Comparison of ENCODE assay signal across 16 mouse cellular contexts in the genomic region with DNA sequence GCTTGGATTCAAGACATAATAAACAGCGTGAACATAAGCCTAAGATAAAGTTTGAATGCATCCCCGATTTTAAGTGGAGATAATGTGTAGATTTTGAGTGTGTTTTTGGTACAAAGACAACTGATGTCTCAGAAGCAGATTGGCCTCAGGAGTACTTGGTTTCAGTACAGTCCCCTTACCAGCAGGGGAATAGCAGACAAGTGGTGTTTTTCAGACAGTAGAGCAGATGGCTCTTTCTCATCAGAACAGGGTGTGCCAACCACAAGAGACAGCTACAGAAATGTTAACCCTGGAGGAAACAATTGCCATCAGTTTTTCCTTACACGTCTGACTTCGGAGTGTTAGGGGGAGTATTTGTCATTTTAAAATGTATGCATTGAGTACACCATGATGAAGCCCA.
DNase-seq lines count a peak whose midpoint lies in the region; ATAC-seq and TF ChIP-seq lines count a peak whose summit lies in the region.
"Had no signal": no experiment of that assay in that cellular context is flagged by ENCODE, and none has a peak within 500 bp of the region (broad histone marks: within the 10 kb centered on the region; RNA-seq: fewer than 3 reads in every experiment).

No protein-coding gene starts in this region.

- no peaks in the 10 kb centered on the region for H3K36me3 ChIP-seq in intestine, postnatal 0 days (ENCODE audit: control insufficient read depth, insufficient read depth)
- H3K36me3 ChIP-seq in intestine, embryonic 16.5 days (ENCODE audit: control insufficient read depth, insufficient read depth, low read length): no peaks in the 10 kb centered on the region
- H3K36me3 ChIP-seq: limb, embryonic 10.5 days; midbrain, embryonic 13.5 days had no signal

- TF ChIP-seq CTCF in intestine, postnatal 0 days (IDR thresholded peaks at IDR 0.05; ENCODE audit: low read depth): peak; percentile 24; the same call in 1 of the 2 replicates
- no peak for TF ChIP-seq CTCF in brain, embryonic 14.5 days (IDR thresholded peaks at IDR 0.05; ENCODE audit: borderline replicate concordance, extremely low read depth, insufficient read depth, insufficient read length)
- peak; percentile 66 for TF ChIP-seq CTCF in layer of hippocampus, adult 2 months (conservative IDR thresholded peaks at IDR 0.05)

- ATAC-seq in intestine, postnatal 0 days: no peak
- no peak for ATAC-seq in intestine, embryonic 16.5 days
- ATAC-seq: activated CD4-positive, CD25-positive, alpha-beta regulatory T cell, adult 4 months; midbrain, embryonic 13.5 days had no signal

- peak; percentile 59 for DNase-seq in brain, embryonic 14.5 days (ENCODE audit: low read depth)
- peak; percentile 9 for DNase-seq in cerebellum, adult 11-12 months
- DNase-seq in layer of hippocampus, adult 2 months (ENCODE audit: low spot score in 2 of 2): peak in 1 of 2 experiments; percentile 58
- DNase-seq in urinary bladder, postnatal 14 days (ENCODE audit: low spot score): no peak
- no peak for DNase-seq in urinary bladder, postnatal 10 days (ENCODE audit: low spot score)
- DNase-seq: heart, adult 18-20 months; lung, postnatal 4 days; right cerebral cortex, postnatal 14 days; thymus, adult 18-20 months had no signal

- H3K27ac ChIP-seq in intestine, postnatal 0 days (ENCODE audit: low read depth, low read length): no peak overlapping the region
- no peak overlapping the region for H3K27ac ChIP-seq in intestine, embryonic 16.5 days (ENCODE audit: low read length)
- H3K27ac ChIP-seq in layer of hippocampus, adult 2 months: peak overlapping the region; percentile 57
- H3K27ac ChIP-seq: kidney, postnatal 0 days; limb, embryonic 10.5 days; liver, embryonic 14.5 days; midbrain, embryonic 13.5 days had no signal

- no peaks in the 10 kb centered on the region for H3K9me3 ChIP-seq in intestine, postnatal 0 days (ENCODE audit: control insufficient read depth)
- no peaks in the 10 kb centered on the region for H3K9me3 ChIP-seq in intestine, embryonic 16.5 days (ENCODE audit: control insufficient read depth, low read length)
- H3K9me3 ChIP-seq: limb, embryonic 10.5 days; midbrain, embryonic 13.5 days had no signal

- H3K4me2 ChIP-seq in intestine, postnatal 0 days (replicated peaks; ENCODE audit: low read depth): no peak overlapping the region
- H3K4me2 ChIP-seq in intestine, embryonic 16.5 days (ENCODE audit: low read depth, low read length): no peak overlapping the region
- H3K4me2 ChIP-seq: midbrain, embryonic 13.5 days had no signal

- no peaks in the 10 kb centered on the region for H3K4me1 ChIP-seq in intestine, postnatal 0 days (replicated peaks; ENCODE audit: control insufficient read depth, insufficient read depth, low read length)
- no peaks in the 10 kb centered on the region; the same call in 1 of the 2 replicates for H3K4me1 ChIP-seq in intestine, embryonic 16.5 days (ENCODE audit: control insufficient read depth, insufficient read depth, low read length)
- H3K4me1 ChIP-seq: limb, embryonic 10.5 days; midbrain, embryonic 13.5 days had no signal

- TF ChIP-seq POLR2A in brain, embryonic 14.5 days (IDR thresholded peaks at IDR 0.05; ENCODE audit: borderline replicate concordance, extremely low read depth, insufficient read depth, insufficient read length, poor library complexity, severe bottlenecking): no peak

- 60% methylated on average over 4 of the region's 4 CpGs for WGBS in intestine, postnatal 0 days
- WGBS in intestine, embryonic 16.5 days: 63% methylated on average over 4 of the region's 4 CpGs

- no peaks in the 10 kb centered on the region for H3K27me3 ChIP-seq in intestine, postnatal 0 days (replicated peaks; ENCODE audit: control insufficient read depth, insufficient read depth, low read length)
- H3K27me3 ChIP-seq in intestine, embryonic 16.5 days (replicated peaks; ENCODE audit: control insufficient read depth, insufficient read depth, low read length): no peaks in the 10 kb centered on the region
- H3K27me3 ChIP-seq: midbrain, embryonic 13.5 days had no signal

- H3K4me3 ChIP-seq in intestine, postnatal 0 days (ENCODE audit: low read depth, low read length): no peak overlapping the region
- H3K4me3 ChIP-seq in intestine, embryonic 16.5 days (ENCODE audit: low read length): no peak overlapping the region
- H3K4me3 ChIP-seq in layer of hippocampus, adult 2 months: no peak overlapping the region
- H3K4me3 ChIP-seq: limb, embryonic 10.5 days; midbrain, embryonic 13.5 days had no signal

- no peak overlapping the region for H3K9ac ChIP-seq in intestine, postnatal 0 days (ENCODE audit: low read depth, low read length)
- no peak overlapping the region for H3K9ac ChIP-seq in intestine, embryonic 16.5 days (ENCODE audit: low read depth, low read length)
- H3K9ac ChIP-seq: liver, embryonic 14.5 days; midbrain, embryonic 13.5 days had no signal

Comparison
In these comparisons a context has a peak if more than half of its experiments do, and no peak if none do; other contexts are left out.
1. DNase-seq: peak in brain, embryonic 14.5 days (single experiment) and cerebellum, adult 11-12 months (single experiment); none in urinary bladder, postnatal 14 days (single experiment) and urinary bladder, postnatal 10 days (single experiment).